Mouse (Mus musculus) liver, embryonic 13.5 days (tissue): ENCODE measurements at regions not wholly inside any gene's neighbourhood (a gene's known extent, or its start where the extent isn't known, plus 50 kb on each side); places are given as distances from the start of the nearest gene placed in this dataset.

Experiments used
- ATAC-seq: fragments of 200-750 bp; cut with Nextera tagmentation; 2 replicates; pipeline ENCODE4 v1.8.0; 2017; ENCODE audit warnings: low read depth, mild to moderate bottlenecking, moderate number of reproducible peaks, moderate library complexity
- DNase-seq: peaks from one replicate; pipeline ENCODE4 v3.0.0; 2022
- H3K27ac ChIP-seq: fragments of 300-500 bp; sonication (generic); 2 replicates; pipeline ENCODE4 v1.5.1; 2015; ENCODE audit warnings: moderate library complexity, mild to moderate bottlenecking, inconsistent platforms
- H3K27me3 ChIP-seq: fragments of 300-500 bp; sonication (generic); 2 replicates; pipeline ENCODE4 v1.6.1; 2015; ENCODE audit warnings: mild to moderate bottlenecking, inconsistent platforms
- H3K36me3 ChIP-seq: fragments of 300-500 bp; sonication (generic); 2 replicates; pipeline ENCODE4 v1.6.1; 2015; ENCODE audit warnings: mild to moderate bottlenecking, inconsistent platforms
- H3K4me1 ChIP-seq: fragments of 300-500 bp; sonication (generic); replicated peaks from 2 replicates; pipeline ENCODE4 v1.6.1; 2015; ENCODE audit warnings: inconsistent platforms
- H3K4me2 ChIP-seq: fragments of 300-500 bp; sonication (generic); 2 replicates; pipeline ENCODE4 v1.6.1; 2015; ENCODE audit warnings: inconsistent platforms, mild to moderate bottlenecking, moderate library complexity
- H3K4me3 ChIP-seq: fragments of 300-500 bp; sonication (generic); replicated peaks from 2 replicates; pipeline ENCODE4 v1.5.1; 2015; ENCODE audit warnings: mild to moderate bottlenecking, inconsistent platforms
- H3K9ac ChIP-seq: fragments of 300-500 bp; sonication (generic); 2 replicates; pipeline ENCODE4 v1.6.1; 2015; ENCODE audit warnings: mild to moderate bottlenecking, inconsistent platforms
- H3K9me3 ChIP-seq: fragments of 300-500 bp; sonication (generic); replicated peaks from 2 replicates; pipeline ENCODE4 v1.6.1; 2016; ENCODE audit warnings: inconsistent platforms
- WGBS: fragments of 180-500 bp; shearing (Covaris S2); methylation state at CpG from one replicate; pipeline ENCODE4 v1.1.7; 2015; ENCODE audit not compliant: insufficient replicate concordance; 5-methylcytosine and 5-hydroxymethylcytosine counted together

- no peak for ATAC-seq
- H3K4me1 ChIP-seq = no peaks in the 10 kb centered on the region
- WGBS = 55% methylated on average over 8 of the region's 8 CpGs
- no peak overlapping the region for H3K4me3 ChIP-seq
- H3K27ac ChIP-seq = no peak overlapping the region
- no peak for DNase-seq
- no peak overlapping the region for H3K9ac ChIP-seq
- no peak overlapping the region for H3K4me2 ChIP-seq
- no peaks in the 10 kb centered on the region for H3K27me3 ChIP-seq
- H3K9me3 ChIP-seq = peaks cover 58% of the 10 kb centered on the region
- H3K36me3 ChIP-seq = no peaks in the 10 kb centered on the region
These were observed 181.2 kb upstream of the Zdhhc25 start for GRCm38 (mm10) chr15:88418881-88419280.

GRCm38 (mm10) chr15:88428441-88428840, 171.7 kb upstream of the Zdhhc25 start:
- 59% methylated on average over 7 of the region's 7 CpGs for WGBS

GRCm38 (mm10) chr15:88430941-88431340, 169.2 kb upstream of the Zdhhc25 start:
- H3K9me3 ChIP-seq = peaks cover 78% of the 10 kb centered on the region

More at GRCm38 (mm10) chr15:88428441-88428840, 171.7 kb upstream of the Zdhhc25 start:
- no peaks in the 10 kb centered on the region for H3K36me3 ChIP-seq
- no peak overlapping the region for H3K4me2 ChIP-seq
- H3K9ac ChIP-seq = no peak overlapping the region
- H3K27me3 ChIP-seq = no peaks in the 10 kb centered on the region
- no peak for DNase-seq
- H3K27ac ChIP-seq = no peak overlapping the region
- H3K4me3 ChIP-seq = no peak overlapping the region
- H3K9me3 ChIP-seq = peaks cover 68% of the 10 kb centered on the region
- no peaks in the 10 kb centered on the region for H3K4me1 ChIP-seq
- ATAC-seq = no peak

GRCm38 (mm10) chr15:88448272-88448671, 151.8 kb upstream of the Zdhhc25 start:
- ATAC-seq (no peak), DNase-seq (no peak)
- H3K36me3 ChIP-seq = no peaks in the 10 kb centered on the region
- WGBS = 63% methylated on average over 4 of the region's 4 CpGs
- no peaks in the 10 kb centered on the region for H3K27me3 ChIP-seq
- no peak overlapping the region for H3K4me2 ChIP-seq
- H3K9ac ChIP-seq = no peak overlapping the region
- H3K4me1 ChIP-seq = no peaks in the 10 kb centered on the region
- H3K9me3 ChIP-seq = peaks cover 10% of the 10 kb centered on the region
- H3K27ac ChIP-seq = no peak overlapping the region
- H3K4me3 ChIP-seq = no peak overlapping the region

More at GRCm38 (mm10) chr15:88430941-88431340, 169.2 kb upstream of the Zdhhc25 start:
- ATAC-seq (no peak), DNase-seq (no peak)
- H3K4me3 ChIP-seq = no peak overlapping the region
- no peak overlapping the region for H3K9ac ChIP-seq
- H3K4me1 ChIP-seq = no peaks in the 10 kb centered on the region
- H3K4me2 ChIP-seq = no peak overlapping the region
- no peak overlapping the region for H3K27ac ChIP-seq
- no peaks in the 10 kb centered on the region for H3K27me3 ChIP-seq
- 65% methylated on average over 7 of the region's 7 CpGs for WGBS
- H3K36me3 ChIP-seq = no peaks in the 10 kb centered on the region

- Histone ChIP-seq H3K4me1 (no peaks in the 10 kb centered on the region), H3K4me3 (no peak overlapping the region), H3K9ac (no peak overlapping the region), H3K9me3 (peaks cover 9% of the 10 kb centered on the region; the same call in 1 of the 2 replicates), H3K36me3 (no peaks in the 10 kb centered on the region), H3K27me3 (no peaks in the 10 kb centered on the region), H3K4me2 (no peak overlapping the region), H3K27ac (no peak overlapping the region)
- 67% methylated on average over 6 of the region's 6 CpGs for WGBS
- ATAC-seq = no peak
- no peak for DNase-seq
These were observed 148.9 kb upstream of the Zdhhc25 start for GRCm38 (mm10) chr15:88451241-88451640.

- ATAC-seq = no peak
- no peaks in the 10 kb centered on the region for H3K27me3 ChIP-seq
- H3K9me3 ChIP-seq = no peaks in the 10 kb centered on the region
- H3K4me1 ChIP-seq = no peaks in the 10 kb centered on the region
- H3K9ac ChIP-seq = no peak overlapping the region
- no peak overlapping the region for H3K4me3 ChIP-seq
- no peak overlapping the region for H3K27ac ChIP-seq
- no peak overlapping the region for H3K4me2 ChIP-seq
- no peak for DNase-seq
- WGBS = 69% methylated on average over 12 of the region's 12 CpGs
- H3K36me3 ChIP-seq = no peaks in the 10 kb centered on the region
These were observed 132.0 kb upstream of the Zdhhc25 start for GRCm38 (mm10) chr15:88468107-88468506.

GRCm38 (mm10) chr15:88468810-88469209, 131.3 kb upstream of the Zdhhc25 start:
- no peaks in the 10 kb centered on the region for H3K9me3 ChIP-seq
- H3K4me3 ChIP-seq = no peak overlapping the region
- no peaks in the 10 kb centered on the region for H3K27me3 ChIP-seq
- H3K4me2 ChIP-seq = no peak overlapping the region
- ATAC-seq (no peak), DNase-seq (no peak)
- no peak overlapping the region for H3K9ac ChIP-seq
- H3K4me1 ChIP-seq = no peaks in the 10 kb centered on the region
- no peak overlapping the region for H3K27ac ChIP-seq
- 7% methylated on average over 2 of the region's 2 CpGs for WGBS
- H3K36me3 ChIP-seq = no peaks in the 10 kb centered on the region

GRCm38 (mm10) chr15:88469508-88470455, 130.3 kb upstream of the Zdhhc25 start:
- Histone ChIP-seq H3K4me2 (no peak overlapping the region), H3K4me3 (no peak overlapping the region), H3K27me3 (no peaks in the 10 kb centered on the region), H3K9ac (no peak overlapping the region), H3K27ac (no peak overlapping the region), H3K4me1 (no peaks in the 10 kb centered on the region), H3K9me3 (no peaks in the 10 kb centered on the region), H3K36me3 (no peaks in the 10 kb centered on the region)
- ATAC-seq (no peak), DNase-seq (no peak)
- 60% methylated on average over 15 of the region's 15 CpGs for WGBS

- H3K9me3 ChIP-seq = no peaks in the 10 kb centered on the region
- ATAC-seq = no peak
- no peak overlapping the region for H3K4me3 ChIP-seq
- H3K27ac ChIP-seq = no peak overlapping the region
- H3K4me2 ChIP-seq = no peak overlapping the region
- H3K27me3 ChIP-seq = no peaks in the 10 kb centered on the region
- 67% methylated on average over 18 of the region's 18 CpGs for WGBS
- no peaks in the 10 kb centered on the region for H3K36me3 ChIP-seq
- no peak overlapping the region for H3K9ac ChIP-seq
- no peak for DNase-seq
- no peaks in the 10 kb centered on the region for H3K4me1 ChIP-seq
These were observed 127.6 kb upstream of the Zdhhc25 start for GRCm38 (mm10) chr15:88472351-88473100.

GRCm38 (mm10) chr15:88473221-88473620, 126.9 kb upstream of the Zdhhc25 start:
- no peak overlapping the region for H3K4me3 ChIP-seq
- no peak overlapping the region for H3K9ac ChIP-seq
- no peaks in the 10 kb centered on the region for H3K36me3 ChIP-seq
- no peaks in the 10 kb centered on the region for H3K9me3 ChIP-seq
- no peak overlapping the region for H3K4me2 ChIP-seq
- WGBS = 72% methylated on average over 5 of the region's 5 CpGs
- no peaks in the 10 kb centered on the region for H3K4me1 ChIP-seq
- ATAC-seq (no peak), DNase-seq (no peak)
- H3K27ac ChIP-seq = no peak overlapping the region
- H3K27me3 ChIP-seq = no peaks in the 10 kb centered on the region

GRCm38 (mm10) chr15:88483471-88483870, 116.6 kb upstream of the Zdhhc25 start:
- H3K27me3 ChIP-seq = no peaks in the 10 kb centered on the region
- no peak for ATAC-seq
- no peak overlapping the region for H3K9ac ChIP-seq
- DNase-seq = no peak
- peaks cover 4% of the 10 kb centered on the region; the same call in 1 of the 2 replicates for H3K9me3 ChIP-seq
- no peak overlapping the region for H3K27ac ChIP-seq
- H3K4me1 ChIP-seq = no peaks in the 10 kb centered on the region
- H3K4me2 ChIP-seq = no peak overlapping the region
- WGBS = 60% methylated on average over 6 of the region's 6 CpGs
- no peak overlapping the region for H3K4me3 ChIP-seq
- H3K36me3 ChIP-seq = no peaks in the 10 kb centered on the region
